Comparison of ENCODE assay signal across 24 mouse cellular contexts in genomic region chr17:52506760-52507159, GRCm38 (mm10).
"Had no signal": no experiment of that assay in that cellular context is flagged by ENCODE, and none has a peak within 500 bp of the region (broad histone marks: within the 10 kb centered on the region; RNA-seq: fewer than 3 reads in every experiment).

No protein-coding gene starts in this region.

- H3K36me3 ChIP-seq: kidney, embryonic 15.5 days; limb, embryonic 12.5 days; limb, embryonic 15.5 days; midbrain, embryonic 13.5 days; neural tube, embryonic 12.5 days; neural tube, embryonic 15.5 days; stomach, embryonic 15.5 days had no signal

- H3K27me3 ChIP-seq: kidney, embryonic 15.5 days; limb, embryonic 12.5 days; limb, embryonic 15.5 days; midbrain, embryonic 13.5 days; neural tube, embryonic 12.5 days; neural tube, embryonic 15.5 days; stomach, embryonic 15.5 days had no signal

- H3K9me3 ChIP-seq: kidney, embryonic 15.5 days; limb, embryonic 12.5 days; limb, embryonic 15.5 days; midbrain, embryonic 13.5 days; neural tube, embryonic 12.5 days; neural tube, embryonic 15.5 days; stomach, embryonic 15.5 days had no signal

- ATAC-seq: liver, postnatal 0 days; lung, postnatal 0 days; midbrain, embryonic 13.5 days; midbrain, embryonic 16.5 days had no signal

- H3K4me1 ChIP-seq: kidney, embryonic 15.5 days; limb, embryonic 12.5 days; limb, embryonic 15.5 days; midbrain, embryonic 13.5 days; neural tube, embryonic 12.5 days; neural tube, embryonic 15.5 days; stomach, embryonic 15.5 days had no signal

- H3K4me2 ChIP-seq: kidney, embryonic 15.5 days; limb, embryonic 12.5 days; limb, embryonic 15.5 days; liver, embryonic 11.5 days; lung, embryonic 14.5 days; midbrain, embryonic 13.5 days; neural tube, embryonic 12.5 days; neural tube, embryonic 15.5 days; stomach, embryonic 15.5 days had no signal

- H3K27ac ChIP-seq: kidney, embryonic 15.5 days; left cerebral cortex, adult 2 months; limb, embryonic 12.5 days; limb, embryonic 15.5 days; liver, embryonic 14.5 days; macrophage; midbrain, embryonic 13.5 days; neural tube, embryonic 12.5 days; neural tube, embryonic 15.5 days; stomach, embryonic 15.5 days had no signal

- H3K4me3 ChIP-seq: kidney, embryonic 15.5 days; left cerebral cortex, adult 2 months; limb, embryonic 12.5 days; limb, embryonic 15.5 days; midbrain, embryonic 13.5 days; myocyte; neural tube, embryonic 12.5 days; neural tube, embryonic 15.5 days; stomach, embryonic 15.5 days had no signal

- H3K9ac ChIP-seq: kidney, embryonic 15.5 days; limb, embryonic 12.5 days; limb, embryonic 15.5 days; liver, embryonic 14.5 days; liver, postnatal 0 days; lung, embryonic 14.5 days; midbrain, embryonic 13.5 days; neural tube, embryonic 12.5 days; neural tube, embryonic 15.5 days; stomach, embryonic 15.5 days had no signal

- DNase-seq: kidney, postnatal 10 days; kidney, postnatal 36 days; layer of hippocampus, postnatal 36 days; left cerebral cortex, postnatal 4 days; liver, postnatal 0 days; lung, embryonic 14.5 days; retina, postnatal 1 day; right cerebral cortex, postnatal 25 days; spleen, adult 18-20 months; thymus, postnatal 25 days had no signal
